Mouse (Mus musculus): ENCODE data around the gene Dgkb.

Dgkb gene

GRCm38 (mm10) chr12:38385942-38386341, 568.4 kb downstream of the Dgkb start:
- no peak for DNase-seq

GRCm38 (mm10) chr12:38386991-38387390, 569.5 kb downstream of the Dgkb start:
- DNase-seq: peak; percentile 65

- no peak for DNase-seq
Observed at GRCm38 (mm10) chr12:38387654-38388053, 570.1 kb downstream of the Dgkb start.

GRCm38 (mm10) chr12:38388243-38388642, 570.7 kb downstream of the Dgkb start:
- DNase-seq: no peak

DNA sequence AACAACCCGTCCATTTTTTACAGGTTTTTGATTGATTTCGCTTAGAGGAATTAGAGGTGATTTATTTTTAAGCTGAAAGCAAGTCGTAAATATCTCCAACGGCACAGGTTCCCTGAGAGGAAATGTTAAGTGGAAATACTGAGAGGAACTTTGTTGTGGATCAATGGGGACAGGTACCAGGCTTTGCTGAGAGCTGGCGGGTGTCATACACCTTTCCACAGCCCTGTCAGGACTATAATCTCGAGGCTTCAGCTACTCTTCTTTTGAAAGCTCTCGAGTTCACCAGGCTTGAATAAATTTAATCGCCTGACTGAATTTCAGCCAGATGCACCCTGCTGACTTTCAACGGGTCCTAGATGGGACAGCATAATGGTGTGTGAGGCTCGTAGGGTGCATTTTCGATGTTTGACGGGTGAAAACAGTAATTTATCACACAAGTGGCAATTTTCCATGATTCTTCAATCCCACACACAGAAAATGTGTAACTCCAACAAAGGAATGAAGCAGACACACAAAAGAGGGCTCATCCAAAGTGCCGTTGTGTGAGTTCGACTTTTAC, 580.3 kb downstream of the Dgkb start:
- DNase-seq: no peak

DNA sequence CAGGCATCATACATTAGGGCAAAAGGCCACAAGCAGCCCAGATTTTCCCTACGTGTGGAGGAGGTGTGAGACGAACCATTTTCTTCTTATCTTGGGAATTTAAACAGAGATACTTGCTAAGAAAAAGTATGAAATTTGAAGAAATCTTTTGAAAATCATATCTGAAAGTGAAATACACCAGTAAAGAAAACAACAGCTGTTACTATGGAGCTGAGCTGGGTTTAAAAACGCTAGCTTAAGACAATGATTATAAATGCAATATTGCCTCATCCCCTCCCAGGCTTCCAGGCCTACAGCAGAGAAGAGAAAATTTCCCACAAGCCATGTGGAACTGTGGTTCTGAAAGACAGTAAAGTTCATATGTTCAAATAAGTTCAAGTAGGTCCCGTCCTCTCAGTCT, 582.6 kb downstream of the Dgkb start:
- DNase-seq: no peak

GRCm38 (mm10) chr12:38435364-38436130, 618.0 kb downstream of the Dgkb start:
- DNase-seq: no peak

- no peak for DNase-seq
Observed at GRCm38 (mm10) chr12:38436131-38436436, 618.6 kb downstream of the Dgkb start.

DNA sequence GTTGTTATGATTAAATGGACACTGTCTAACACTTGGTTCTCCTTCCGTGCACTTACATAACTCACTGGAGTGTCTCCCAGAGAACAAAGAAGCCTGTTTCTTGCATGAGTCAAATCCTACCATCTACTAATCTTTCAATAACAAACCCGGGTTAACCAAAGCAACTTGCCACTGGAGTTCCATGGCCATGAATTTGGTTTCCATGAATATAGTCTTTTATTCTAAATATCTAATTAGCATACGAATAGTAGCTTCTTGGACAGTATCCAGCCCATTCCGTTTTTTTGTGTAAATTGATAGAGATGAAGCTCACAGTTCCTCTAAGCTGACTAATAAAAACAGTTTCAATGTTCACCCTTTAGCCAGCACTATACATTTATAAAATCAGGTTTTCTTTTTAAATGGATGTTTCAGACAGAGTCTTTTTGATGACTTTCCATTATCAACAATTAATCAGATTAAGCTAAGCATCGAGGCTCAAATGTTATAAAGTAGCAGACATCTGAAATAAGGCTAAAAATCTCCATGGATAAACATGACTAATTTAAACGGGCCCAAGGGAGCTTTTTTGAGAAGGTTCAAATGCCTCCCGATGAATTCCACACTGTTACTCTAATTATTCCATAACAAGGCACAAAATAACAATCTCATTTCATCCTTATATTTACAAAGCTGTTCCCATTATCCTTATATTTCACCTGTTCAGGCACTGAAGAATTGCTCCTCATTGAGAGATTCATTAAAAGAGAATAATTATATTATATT, 633.0 kb downstream of the Dgkb start:
- no peak for DNase-seq

DNA sequence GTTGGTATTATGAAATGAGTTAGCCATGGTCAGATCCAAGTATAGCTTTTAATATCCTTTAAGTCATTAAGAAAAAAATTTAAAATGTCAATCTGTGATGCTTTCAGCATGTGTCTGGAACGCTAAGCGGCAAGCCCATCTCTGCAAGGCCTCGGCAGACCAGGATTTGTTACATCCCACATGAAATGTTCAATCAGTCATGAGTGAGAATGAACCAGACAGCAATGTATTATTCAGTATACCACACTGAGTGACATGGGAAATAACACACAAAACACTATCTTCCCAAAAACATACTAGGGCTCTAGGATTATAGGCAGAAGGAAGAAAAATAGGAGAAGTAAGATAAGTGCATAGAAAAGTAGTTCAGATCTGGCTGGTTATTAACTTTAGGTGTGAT, 634.2 kb downstream of the Dgkb start:
- DNase-seq: no peak

- no peak for DNase-seq
Observed at GRCm38 (mm10) chr12:38468191-38468590, 650.7 kb downstream of the Dgkb start.

GRCm38 (mm10) chr12:38468605-38469004, 651.1 kb downstream of the Dgkb start:
- no peak for DNase-seq

DNA sequence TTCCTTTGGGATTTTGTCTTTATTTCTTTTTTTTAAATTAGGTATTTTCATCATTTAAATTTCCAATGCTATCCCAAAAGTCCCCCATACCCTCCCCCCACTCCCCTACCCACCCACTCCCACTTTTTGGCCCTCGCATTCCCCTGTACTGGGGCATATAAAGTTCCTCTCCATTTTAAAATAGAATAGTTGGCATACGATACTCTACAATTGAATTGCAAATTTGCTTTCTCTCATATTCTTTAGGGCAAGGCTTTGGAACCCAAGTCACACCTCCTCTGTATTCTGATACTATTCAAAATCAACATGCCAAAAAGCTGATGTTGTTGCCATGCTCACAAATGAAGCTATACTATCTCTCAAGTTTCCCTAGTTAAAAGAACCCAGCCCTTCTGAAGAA, 679.7 kb downstream of the Dgkb start:
- DNase-seq: no peak

GRCm38 (mm10) chr12:38500931-38501330, 683.4 kb downstream of the Dgkb start:
- DNase-seq: no peak

DNA sequence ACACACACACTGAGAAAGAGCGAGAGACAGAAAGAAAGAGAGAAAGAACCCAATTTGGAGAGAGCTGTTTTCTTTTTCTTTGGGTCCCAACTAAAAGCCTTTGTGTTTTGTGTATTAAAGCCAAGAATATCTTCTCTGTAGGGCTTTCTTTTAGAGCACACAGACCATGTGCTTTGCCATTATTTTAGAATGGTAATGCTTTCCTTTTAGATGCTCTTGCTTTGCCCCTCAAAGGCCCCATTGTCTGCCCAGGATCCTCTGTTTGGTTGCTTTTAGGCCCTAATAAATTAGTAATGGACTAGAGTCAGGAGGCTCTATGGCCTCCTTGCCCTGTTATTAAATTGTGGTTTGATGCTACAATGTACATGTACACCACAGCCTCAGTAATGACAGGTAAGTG, 690.7 kb downstream of the Dgkb start:
- DNase-seq: no peak

DNA sequence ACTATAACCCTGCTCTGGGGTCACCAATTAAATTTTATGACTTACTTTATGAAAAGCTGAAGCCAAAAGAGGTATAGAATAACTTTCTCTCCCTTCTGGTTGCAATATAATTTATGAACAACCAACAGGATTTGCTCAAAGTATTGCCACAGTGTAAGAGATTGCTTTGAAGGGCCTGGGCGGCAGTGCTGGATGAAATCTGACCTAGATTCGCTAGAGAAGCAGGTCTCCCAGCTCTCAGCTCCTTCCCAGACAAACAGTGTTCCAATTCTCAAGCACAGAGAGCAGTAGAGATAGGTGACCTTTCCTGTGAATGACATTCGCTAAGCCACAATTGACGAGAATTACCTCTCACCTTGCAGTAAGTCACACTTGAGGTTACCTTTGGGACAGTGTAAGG, 727.9 kb downstream of the Dgkb start:
- DNase-seq: no peak

- DNase-seq: no peak
Observed at GRCm38 (mm10) chr12:38577141-38577540, 759.6 kb downstream of the Dgkb start.

- DNase-seq: peak; percentile 31
Observed at GRCm38 (mm10) chr12:38579191-38579817, 761.8 kb downstream of the Dgkb start.

DNA sequence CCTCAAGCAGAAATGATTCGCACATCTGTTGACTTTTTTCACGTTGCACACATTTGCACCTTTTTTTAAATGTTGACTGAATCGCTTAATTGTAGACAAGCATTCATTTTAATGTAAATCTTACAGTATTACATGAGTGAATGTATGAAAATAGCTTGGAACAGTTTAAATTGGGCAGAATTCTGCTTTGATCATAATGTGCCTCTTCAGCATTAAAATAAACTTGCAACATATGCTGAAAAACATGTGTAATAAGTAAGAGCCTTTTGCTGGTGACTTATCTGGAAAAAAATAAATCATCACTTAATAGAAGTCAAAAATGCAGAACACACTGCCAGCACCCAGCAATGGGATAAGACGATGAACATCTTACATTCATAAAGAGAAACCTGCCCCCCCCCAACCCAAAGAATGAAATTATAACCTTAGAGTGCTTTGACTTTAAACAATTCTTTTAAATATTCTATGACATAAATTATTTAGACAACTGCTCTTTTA, 768.9 kb downstream of the Dgkb start:
- DNase-seq: no peak

GRCm38 (mm10) chr12:38589951-38590350, 772.4 kb downstream of the Dgkb start:
- peak; percentile 79 for DNase-seq

DNA sequence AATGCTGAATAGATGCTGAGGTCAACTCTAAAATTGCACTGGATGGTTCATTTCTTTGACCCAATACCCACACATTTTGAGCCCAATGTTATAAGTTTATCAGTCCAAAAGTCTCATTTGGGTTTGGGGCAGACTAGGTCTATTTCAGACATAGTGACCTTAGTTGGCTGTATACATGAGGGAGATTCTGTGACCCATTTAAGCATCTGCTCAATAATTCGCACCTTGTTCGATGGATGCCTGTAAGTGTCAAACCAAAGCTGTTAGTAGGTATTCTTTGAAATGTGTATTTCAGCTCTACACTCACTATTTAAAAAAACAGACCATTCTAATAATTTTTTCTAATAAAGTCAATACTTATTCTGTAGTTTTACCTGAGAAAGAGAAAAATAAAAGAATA, 776.1 kb downstream of the Dgkb start:
- DNase-seq: no peak

- no peak for DNase-seq
Observed at GRCm38 (mm10) chr12:38594055-38594454, 776.5 kb downstream of the Dgkb start.

GRCm38 (mm10) chr12:38596416-38597062, 779.0 kb downstream of the Dgkb start:
- DNase-seq: no peak

Data from cerebellum, adult 11-12 months (tissue).